Mouse (Mus musculus): ENCODE measurements around the gene Dzip1. TPM values are rescaled to one million over a fixed set of nuclear protein-coding genes. Genes with fewer than 3 reads are reported as not detected.
A peak's percentile ranks its signal among the peaks of the same experiment; 100 is the strongest.

Gene Dzip1
- polyA plus RNA-seq, 1 experiment from 2014 or later: 28.2 TPM

- Histone ChIP-seq H3K4me2 (no peak overlapping the region), H3K36me3 (ENCODE audit: control insufficient read depth, insufficient read depth, low read length) (no peaks in the 10 kb centered on the region), H3K9me3 (ENCODE audit: control insufficient read depth, low read length) (no peaks in the 10 kb centered on the region), H3K27ac (ENCODE audit: low read depth, low read length) (no peak overlapping the region), H3K4me1 (ENCODE audit: control insufficient read depth, insufficient read depth, low read length) (0 out of 2 replicates have a peak, but pooled peaks cover 3% of the 10 kb centered on the region), H3K27me3 (ENCODE audit: control insufficient read depth, insufficient read depth, low read length) (peaks cover 6% of the 10 kb centered on the region), H3K4me3 (ENCODE audit: low read depth, low read length) (no peak overlapping the region), H3K9ac (ENCODE audit: low read length) (no peak overlapping the region)
- DNase-seq (ENCODE audit: low spot score, missing footprints) (no peak), ATAC-seq (ENCODE audit: low FRiP score) (no peak)
- WGBS: 74% methylated on average over 6 of the region's 6 CpGs
Observed at GRCm38 (mm10) chr14:118851496-118852107, 73.7 kb downstream of the Dzip1 start.

DNA sequence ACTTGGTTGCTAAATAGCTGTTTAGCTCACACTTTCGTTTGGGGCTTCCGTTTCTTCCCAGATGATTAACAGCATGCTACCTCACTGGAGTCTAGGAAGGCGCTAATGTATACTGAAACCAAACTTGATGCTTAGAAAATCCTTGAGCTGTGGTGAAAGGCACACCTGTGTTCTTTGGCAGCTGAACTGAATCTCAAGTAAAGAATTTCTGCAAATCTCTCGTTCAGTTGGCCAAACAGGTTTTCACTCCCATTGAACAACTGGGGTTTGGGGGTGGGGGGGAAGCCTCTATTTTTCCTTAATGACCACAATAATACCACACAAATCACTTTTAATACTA lies 74.6 kb downstream of the Dzip1 start:
- Histone ChIP-seq H3K9ac (ENCODE audit: low read length) (no peak overlapping the region), H3K4me2 (no peak overlapping the region), H3K4me3 (ENCODE audit: low read depth, low read length) (no peak overlapping the region), H3K27ac (ENCODE audit: low read depth, low read length) (no peak overlapping the region), H3K36me3 (ENCODE audit: control insufficient read depth, insufficient read depth, low read length) (no peaks in the 10 kb centered on the region), H3K9me3 (ENCODE audit: control insufficient read depth, low read length) (no peaks in the 10 kb centered on the region), H3K4me1 (ENCODE audit: control insufficient read depth, insufficient read depth, low read length) (0 out of 2 replicates have a peak, but pooled peaks cover 3% of the 10 kb centered on the region), H3K27me3 (ENCODE audit: control insufficient read depth, insufficient read depth, low read length) (peaks cover 2% of the 10 kb centered on the region; the same call in 1 of the 2 replicates)
- 79% methylated on average over 4 of the region's 4 CpGs for WGBS
- no peak for ATAC-seq (ENCODE audit: low FRiP score)
- no peak for DNase-seq (ENCODE audit: low spot score, missing footprints)

DNA sequence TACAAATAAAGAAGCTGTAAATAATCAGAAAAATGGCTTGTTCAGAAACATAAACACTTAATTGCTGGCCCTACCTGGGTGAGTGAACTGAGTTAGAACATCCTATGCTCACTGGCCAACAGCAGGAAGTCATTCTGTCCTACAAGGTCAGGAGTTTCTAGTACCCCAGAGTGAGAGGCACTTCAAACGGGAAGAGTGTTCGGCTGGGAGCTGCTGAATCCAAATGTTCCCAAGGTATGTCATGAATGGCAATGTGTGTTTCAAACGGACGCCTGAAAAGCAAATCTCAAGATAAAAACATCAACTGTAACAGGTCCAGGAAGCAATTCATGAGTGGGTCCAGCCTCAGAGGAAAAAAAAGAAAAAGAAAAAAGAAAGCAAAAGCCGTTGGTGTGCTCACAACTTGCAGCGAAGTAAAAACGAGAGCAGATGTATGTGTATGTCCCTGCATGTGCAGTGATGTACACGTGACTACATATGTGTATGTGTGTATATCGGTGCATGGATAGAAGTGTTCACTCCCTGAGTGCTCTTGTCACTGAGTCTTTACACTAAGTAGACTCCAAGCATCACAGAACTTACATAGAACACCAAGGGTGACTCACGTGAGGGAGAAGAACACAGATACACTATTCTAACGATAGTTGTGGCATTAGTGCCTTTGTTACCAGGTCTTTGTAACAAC lies 75.1 kb downstream of the Dzip1 start:
- no peak for ATAC-seq (ENCODE audit: low FRiP score)
- no peak overlapping the region for H3K9ac ChIP-seq (ENCODE audit: low read length)
- H3K4me2 ChIP-seq: no peak overlapping the region
- H3K4me3 ChIP-seq (ENCODE audit: low read depth, low read length): no peak overlapping the region
- H3K27me3 ChIP-seq (ENCODE audit: control insufficient read depth, insufficient read depth, low read length): peaks cover 2% of the 10 kb centered on the region; the same call in 1 of the 2 replicates
- WGBS: 87% methylated on average over 11 of the region's 11 CpGs
- no peaks in the 10 kb centered on the region for H3K9me3 ChIP-seq (ENCODE audit: control insufficient read depth, low read length)
- H3K27ac ChIP-seq (ENCODE audit: low read depth, low read length): no peak overlapping the region
- H3K36me3 ChIP-seq (ENCODE audit: control insufficient read depth, insufficient read depth, low read length): no peaks in the 10 kb centered on the region
- DNase-seq (ENCODE audit: low spot score, missing footprints): no peak
- 0 out of 2 replicates have a peak, but pooled peaks cover 3% of the 10 kb centered on the region for H3K4me1 ChIP-seq (ENCODE audit: control insufficient read depth, insufficient read depth, low read length)

GRCm38 (mm10) chr14:118848171-118848570 lies 77.1 kb downstream of the Dzip1 start:
- Histone ChIP-seq H3K9ac (ENCODE audit: low read length) (no peak overlapping the region), H3K36me3 (ENCODE audit: control insufficient read depth, insufficient read depth, low read length) (no peaks in the 10 kb centered on the region), H3K4me3 (ENCODE audit: low read depth, low read length) (no peak overlapping the region), H3K4me2 (no peak overlapping the region), H3K9me3 (ENCODE audit: control insufficient read depth, low read length) (no peaks in the 10 kb centered on the region), H3K27ac (ENCODE audit: low read depth, low read length) (no peak overlapping the region), H3K4me1 (ENCODE audit: control insufficient read depth, insufficient read depth, low read length) (no peaks in the 10 kb centered on the region), H3K27me3 (ENCODE audit: control insufficient read depth, insufficient read depth, low read length) (no peaks in the 10 kb centered on the region)
- 86% methylated on average over 7 of the region's 7 CpGs for whole genome bisulfite sequencing
- no peak for DNase-seq (ENCODE audit: low spot score, missing footprints)
- no peak for ATAC-seq (ENCODE audit: low FRiP score)

GRCm38 (mm10) chr14:118846834-118847233 lies 78.4 kb downstream of the Dzip1 start:
- no peak overlapping the region for H3K9ac ChIP-seq (ENCODE audit: low read length)
- H3K9me3 ChIP-seq (ENCODE audit: control insufficient read depth, low read length): no peaks in the 10 kb centered on the region
- ATAC-seq (ENCODE audit: low FRiP score) (no peak), DNase-seq (ENCODE audit: low spot score, missing footprints) (no peak)
- H3K4me1 ChIP-seq (ENCODE audit: control insufficient read depth, insufficient read depth, low read length): no peaks in the 10 kb centered on the region
- H3K4me3 ChIP-seq (ENCODE audit: low read depth, low read length): no peak overlapping the region
- WGBS: 94% methylated on average over 10 of the region's 10 CpGs
- H3K36me3 ChIP-seq (ENCODE audit: control insufficient read depth, insufficient read depth, low read length): no peaks in the 10 kb centered on the region
- no peaks in the 10 kb centered on the region for H3K27me3 ChIP-seq (ENCODE audit: control insufficient read depth, insufficient read depth, low read length)
- no peak overlapping the region for H3K27ac ChIP-seq (ENCODE audit: low read depth, low read length)
- H3K4me2 ChIP-seq: no peak overlapping the region

- Histone ChIP-seq H3K27me3 (ENCODE audit: control insufficient read depth, insufficient read depth, low read length) (no peaks in the 10 kb centered on the region), H3K9me3 (ENCODE audit: control insufficient read depth, low read length) (no peaks in the 10 kb centered on the region), H3K27ac (ENCODE audit: low read depth, low read length) (no peak overlapping the region), H3K9ac (ENCODE audit: low read length) (no peak overlapping the region), H3K4me1 (ENCODE audit: control insufficient read depth, insufficient read depth, low read length) (no peaks in the 10 kb centered on the region), H3K4me2 (no peak overlapping the region), H3K4me3 (ENCODE audit: low read depth, low read length) (no peak overlapping the region), H3K36me3 (ENCODE audit: control insufficient read depth, insufficient read depth, low read length) (no peaks in the 10 kb centered on the region)
- ATAC-seq (ENCODE audit: low FRiP score) (no peak), DNase-seq (ENCODE audit: low spot score, missing footprints) (no peak)
- 94% methylated on average over 3 of the region's 3 CpGs for WGBS
Observed at GRCm38 (mm10) chr14:118842353-118842752, 82.9 kb downstream of the Dzip1 start.

- Histone ChIP-seq H3K4me3 (ENCODE audit: low read depth, low read length) (no peak overlapping the region), H3K27me3 (ENCODE audit: control insufficient read depth, insufficient read depth, low read length) (no peaks in the 10 kb centered on the region), H3K9ac (ENCODE audit: low read length) (no peak overlapping the region), H3K36me3 (ENCODE audit: control insufficient read depth, insufficient read depth, low read length) (no peaks in the 10 kb centered on the region), H3K27ac (ENCODE audit: low read depth, low read length) (no peak overlapping the region), H3K4me2 (no peak overlapping the region), H3K9me3 (ENCODE audit: control insufficient read depth, low read length) (no peaks in the 10 kb centered on the region), H3K4me1 (ENCODE audit: control insufficient read depth, insufficient read depth, low read length) (no peaks in the 10 kb centered on the region)
- ATAC-seq (ENCODE audit: low FRiP score): peak; percentile 30; the same call in 1 of the 2 replicates
- no peak for DNase-seq (ENCODE audit: low spot score, missing footprints)
- 100% methylated on average over 1 of the region's 1 CpGs for WGBS
Observed at GRCm38 (mm10) chr14:118840027-118840426, 85.2 kb downstream of the Dzip1 start.

- DNase-seq (ENCODE audit: low spot score, missing footprints): no peak
- Histone ChIP-seq H3K27me3 (ENCODE audit: control insufficient read depth, insufficient read depth, low read length) (no peaks in the 10 kb centered on the region), H3K4me2 (no peak overlapping the region), H3K9ac (ENCODE audit: low read length) (no peak overlapping the region), H3K36me3 (ENCODE audit: control insufficient read depth, insufficient read depth, low read length) (no peaks in the 10 kb centered on the region), H3K4me1 (ENCODE audit: control insufficient read depth, insufficient read depth, low read length) (no peaks in the 10 kb centered on the region), H3K9me3 (ENCODE audit: control insufficient read depth, low read length) (no peaks in the 10 kb centered on the region), H3K4me3 (ENCODE audit: low read depth, low read length) (no peak overlapping the region), H3K27ac (ENCODE audit: low read depth, low read length) (no peak overlapping the region)
- ATAC-seq (ENCODE audit: low FRiP score): no peak
- 53% methylated on average over 5 of the region's 5 CpGs for WGBS
Observed at GRCm38 (mm10) chr14:118839416-118839815, 85.8 kb downstream of the Dzip1 start.

DNA sequence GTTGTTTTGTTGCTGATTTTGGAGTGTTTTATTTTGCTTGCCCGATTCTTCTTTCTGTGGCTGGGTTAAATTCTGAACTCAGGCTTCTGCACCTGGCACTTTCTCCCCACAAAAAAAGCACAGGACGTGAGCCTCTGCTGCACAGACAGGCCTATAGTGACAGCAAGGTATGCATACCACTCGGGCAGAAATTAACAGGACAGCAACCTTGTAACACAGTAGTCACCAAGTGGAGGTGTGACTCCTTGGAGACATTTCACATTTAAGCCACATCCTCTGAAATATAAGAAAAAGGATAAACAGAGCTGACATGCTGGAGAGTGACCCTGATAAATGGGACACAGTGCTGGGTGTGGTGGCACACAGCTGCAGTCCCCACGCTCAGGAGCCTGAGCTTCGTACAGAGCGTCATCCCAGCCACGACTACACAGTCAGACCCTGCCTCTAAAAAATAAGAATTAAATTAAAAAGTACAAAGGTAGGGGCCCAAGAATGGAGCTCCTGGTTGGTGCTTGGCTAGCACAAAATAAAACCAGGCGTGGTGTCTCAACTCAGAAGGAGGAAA lies 86.6 kb downstream of the Dzip1 start:
- H3K27ac ChIP-seq (ENCODE audit: low read depth, low read length): no peak overlapping the region
- no peak for DNase-seq (ENCODE audit: low spot score, missing footprints)
- H3K4me3 ChIP-seq (ENCODE audit: low read depth, low read length): no peak overlapping the region
- no peaks in the 10 kb centered on the region for H3K36me3 ChIP-seq (ENCODE audit: control insufficient read depth, insufficient read depth, low read length)
- no peaks in the 10 kb centered on the region for H3K4me1 ChIP-seq (ENCODE audit: control insufficient read depth, insufficient read depth, low read length)
- no peak overlapping the region for H3K4me2 ChIP-seq
- WGBS: 78% methylated on average over 8 of the region's 8 CpGs
- no peaks in the 10 kb centered on the region for H3K27me3 ChIP-seq (ENCODE audit: control insufficient read depth, insufficient read depth, low read length)
- no peak for ATAC-seq (ENCODE audit: low FRiP score)
- no peaks in the 10 kb centered on the region for H3K9me3 ChIP-seq (ENCODE audit: control insufficient read depth, low read length)
- no peak overlapping the region for H3K9ac ChIP-seq (ENCODE audit: low read length)

All from midbrain, embryonic 11.5 days (tissue).